Mouse (Mus musculus): ENCODE results near the gene Med21. TPM values are rescaled to one million over a fixed set of nuclear protein-coding genes. Genes with fewer than 3 reads are reported as not detected.

The Med21 gene
- polyA plus RNA-seq, 1 experiment from 2014 or later: 117 TPM

DNA sequence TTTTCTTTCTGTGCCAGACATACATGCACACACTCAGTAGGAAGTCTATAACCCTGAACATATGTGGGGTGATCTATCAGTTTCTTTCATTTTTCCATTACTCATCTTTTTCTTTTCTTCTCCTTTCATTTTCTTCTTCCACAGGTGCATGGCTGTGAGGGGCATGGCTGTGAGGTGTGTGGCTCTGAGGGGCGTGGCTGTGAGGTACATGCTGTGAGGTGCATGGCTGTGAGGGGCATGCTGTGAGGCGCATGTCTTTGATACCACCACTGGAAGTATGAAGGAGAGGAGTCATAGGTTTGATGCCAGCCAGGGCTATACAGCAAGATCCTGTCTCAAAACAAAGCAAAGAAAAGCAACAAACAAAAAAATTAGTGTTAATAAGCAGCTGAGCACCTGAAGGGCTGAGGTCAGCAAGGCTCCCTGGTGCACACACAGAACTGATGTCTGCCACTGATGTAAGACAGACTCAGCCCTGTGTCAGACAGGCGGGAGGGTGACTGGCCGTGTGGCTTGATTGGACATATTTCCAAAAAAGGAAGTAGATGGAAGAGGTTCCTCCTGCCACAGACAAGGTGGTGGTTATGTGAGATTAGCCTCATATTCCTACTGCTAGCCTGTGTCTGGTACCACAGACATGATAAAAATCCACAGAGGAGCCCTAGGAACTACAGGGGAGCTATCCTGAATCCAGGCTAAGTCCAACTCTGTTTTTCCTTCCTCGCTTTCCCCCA lies 44.3 kb downstream of the Med21 start:
- Histone ChIP-seq H3K4me3 (ENCODE audit: low read length) (no peak overlapping the region), H3K4me2 (ENCODE audit: low read length) (no peak overlapping the region), H3K27me3 (replicated peaks; ENCODE audit: control insufficient read depth, insufficient read depth, low read length) (no peaks in the 10 kb centered on the region), H3K9me3 (ENCODE audit: control insufficient read depth, low read length) (no peaks in the 10 kb centered on the region), H3K36me3 (ENCODE audit: control insufficient read depth, insufficient read depth, low read length) (no peaks in the 10 kb centered on the region), H3K9ac (ENCODE audit: low read depth, low read length) (no peak overlapping the region), H3K4me1 (ENCODE audit: control insufficient read depth, insufficient read depth, low read depth, low read length) (no peaks in the 10 kb centered on the region), H3K27ac (ENCODE audit: low read depth, low read length) (no peak overlapping the region)
- no peak for ATAC-seq
- WGBS: 80% methylated on average over 5 of the region's 5 CpGs

DNA sequence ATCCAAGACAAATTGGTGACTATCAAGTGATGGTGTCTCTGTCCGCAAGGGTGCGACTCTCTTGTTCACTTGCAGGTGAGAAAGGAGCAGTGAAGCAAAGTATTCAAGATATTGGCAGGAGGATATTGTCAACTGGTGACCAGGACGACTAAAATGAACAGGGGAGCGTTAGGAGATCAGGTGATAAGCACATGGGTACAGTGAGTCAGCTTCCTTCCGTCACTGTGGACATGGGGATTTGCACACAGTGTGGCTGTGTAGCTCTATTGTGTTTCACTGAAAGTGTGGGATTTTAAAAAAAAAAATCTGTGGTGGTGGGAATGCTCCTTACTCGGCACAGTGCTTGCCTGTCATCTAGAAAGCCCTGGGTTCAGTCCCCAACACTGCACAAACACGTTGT lies 45.7 kb downstream of the Med21 start:
- Histone ChIP-seq H3K36me3 (ENCODE audit: control insufficient read depth, insufficient read depth, low read length) (no peaks in the 10 kb centered on the region), H3K4me3 (ENCODE audit: low read length) (no peak overlapping the region), H3K4me2 (ENCODE audit: low read length) (no peak overlapping the region), H3K9ac (ENCODE audit: low read depth, low read length) (no peak overlapping the region), H3K27ac (ENCODE audit: low read depth, low read length) (no peak overlapping the region), H3K9me3 (ENCODE audit: control insufficient read depth, low read length) (no peaks in the 10 kb centered on the region), H3K4me1 (ENCODE audit: control insufficient read depth, insufficient read depth, low read depth, low read length) (no peaks in the 10 kb centered on the region), H3K27me3 (replicated peaks; ENCODE audit: control insufficient read depth, insufficient read depth, low read length) (no peaks in the 10 kb centered on the region)
- WGBS: 85% methylated on average over 7 of the region's 7 CpGs
- no peak for ATAC-seq

DNA sequence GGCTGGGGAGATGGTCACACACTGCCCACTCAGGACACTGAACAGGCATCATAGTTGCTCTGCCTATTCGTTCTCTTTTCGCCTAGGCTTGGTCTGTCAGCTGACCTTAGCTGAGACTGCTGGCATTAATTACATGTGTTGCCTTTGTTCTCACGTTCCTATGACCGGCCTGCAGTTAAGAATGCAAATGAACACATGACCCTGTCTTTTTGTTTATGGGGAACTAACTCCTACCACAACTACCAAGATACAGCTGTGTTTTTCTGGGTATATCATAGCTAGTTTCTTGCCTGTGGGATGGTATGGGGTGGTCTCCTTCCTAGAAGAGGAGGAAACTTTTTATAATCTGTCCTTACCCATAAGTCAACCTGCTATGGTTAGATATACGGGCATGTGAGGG lies 46.5 kb downstream of the Med21 start:
- H3K4me1 ChIP-seq (ENCODE audit: control insufficient read depth, insufficient read depth, low read depth, low read length): no peaks in the 10 kb centered on the region
- no peak overlapping the region for H3K27ac ChIP-seq (ENCODE audit: low read depth, low read length)
- no peak overlapping the region for H3K4me3 ChIP-seq (ENCODE audit: low read length)
- H3K4me2 ChIP-seq (ENCODE audit: low read length): no peak overlapping the region
- H3K9ac ChIP-seq (ENCODE audit: low read depth, low read length): no peak overlapping the region
- no peaks in the 10 kb centered on the region for H3K27me3 ChIP-seq (replicated peaks; ENCODE audit: control insufficient read depth, insufficient read depth, low read length)
- 80% methylated on average over 5 of the region's 5 CpGs for WGBS
- ATAC-seq: no peak
- no peaks in the 10 kb centered on the region for H3K36me3 ChIP-seq (ENCODE audit: control insufficient read depth, insufficient read depth, low read length)
- no peaks in the 10 kb centered on the region for H3K9me3 ChIP-seq (ENCODE audit: control insufficient read depth, low read length)

DNA sequence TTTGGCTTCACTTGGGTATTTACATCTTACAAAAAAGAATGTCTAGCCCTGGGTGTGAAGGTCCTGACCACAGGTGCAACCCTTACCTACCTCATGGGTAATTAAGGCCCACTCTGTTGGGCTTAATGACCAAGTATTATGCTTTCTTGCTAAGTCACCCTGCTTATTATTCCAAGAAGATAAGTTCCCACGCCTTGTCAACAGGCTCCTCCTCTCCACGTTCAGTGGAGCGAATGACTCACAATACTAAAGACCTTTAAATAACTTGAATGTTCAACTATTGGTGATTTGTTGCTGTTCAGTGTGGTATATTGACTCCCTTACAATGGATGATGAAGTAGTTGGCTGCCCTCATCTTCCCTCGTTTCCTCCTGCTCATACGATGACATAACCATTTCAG lies 55.4 kb downstream of the Med21 start:
- Histone ChIP-seq H3K4me1 (ENCODE audit: control insufficient read depth, insufficient read depth, low read depth, low read length) (no peaks in the 10 kb centered on the region), H3K4me2 (ENCODE audit: low read length) (no peak overlapping the region), H3K9ac (ENCODE audit: low read depth, low read length) (no peak overlapping the region), H3K36me3 (ENCODE audit: control insufficient read depth, insufficient read depth, low read length) (no peaks in the 10 kb centered on the region), H3K27me3 (replicated peaks; ENCODE audit: control insufficient read depth, insufficient read depth, low read length) (no peaks in the 10 kb centered on the region), H3K27ac (ENCODE audit: low read depth, low read length) (no peak overlapping the region), H3K9me3 (ENCODE audit: control insufficient read depth, low read length) (no peaks in the 10 kb centered on the region), H3K4me3 (ENCODE audit: low read length) (no peak overlapping the region)
- ATAC-seq: no peak
- 55% methylated on average over 5 of the region's 5 CpGs for WGBS

DNA sequence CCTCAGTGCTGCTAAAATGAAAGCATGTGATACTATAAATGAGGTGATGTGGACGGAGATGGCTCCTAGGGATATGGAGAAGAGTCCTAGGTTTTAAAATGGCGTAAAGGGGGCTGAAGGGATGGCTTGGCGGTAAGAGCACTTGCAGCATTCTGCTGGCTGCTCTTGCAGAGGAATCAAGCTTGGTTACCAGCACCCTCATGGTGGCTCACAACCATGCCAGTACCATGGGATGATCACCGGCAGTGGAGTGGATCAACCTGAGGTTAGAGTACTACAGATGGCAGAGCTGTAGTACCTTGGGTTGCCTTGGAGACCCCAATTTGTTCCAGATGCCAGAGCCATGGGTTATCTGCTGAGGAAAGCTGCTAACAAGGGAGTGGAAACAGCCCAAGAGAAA lies 56.0 kb downstream of the Med21 start:
- H3K9ac ChIP-seq (ENCODE audit: low read depth, low read length): no peak overlapping the region
- H3K9me3 ChIP-seq (ENCODE audit: control insufficient read depth, low read length): no peaks in the 10 kb centered on the region
- WGBS: 90% methylated on average over 4 of the region's 4 CpGs
- no peak overlapping the region for H3K4me3 ChIP-seq (ENCODE audit: low read length)
- H3K27me3 ChIP-seq (replicated peaks; ENCODE audit: control insufficient read depth, insufficient read depth, low read length): no peaks in the 10 kb centered on the region
- H3K4me1 ChIP-seq (ENCODE audit: control insufficient read depth, insufficient read depth, low read depth, low read length): no peaks in the 10 kb centered on the region
- H3K4me2 ChIP-seq (ENCODE audit: low read length): no peak overlapping the region
- H3K27ac ChIP-seq (ENCODE audit: low read depth, low read length): no peak overlapping the region
- no peak for ATAC-seq
- no peaks in the 10 kb centered on the region for H3K36me3 ChIP-seq (ENCODE audit: control insufficient read depth, insufficient read depth, low read length)

Other genes starting within 250 kb of the Med21 start
- 9.1 and 9.6 TPM in 2 replicates for gene Itpr2, start 140.3 kb upstream of the Med21 start, polyA plus RNA-seq (2015; fragmentation: Nextera tagmentation; extraction: Ambion mirVana)
- gene Fgfr1op2, start 65.3 kb upstream of the Med21 start, polyA plus RNA-seq (2015; fragmentation: Nextera tagmentation; extraction: Ambion mirVana): 38.0 and 41.5 TPM in 2 replicates
- gene Ints13, start 64.7 kb upstream of the Med21 start, polyA plus RNA-seq (2015; fragmentation: Nextera tagmentation; extraction: Ambion mirVana): 41.1 and 47.5 TPM in 2 replicates
- 33.4 and 35.5 TPM in 2 replicates for gene Tm7sf3, start 277 bp downstream of the Med21 start, polyA plus RNA-seq (2015; fragmentation: Nextera tagmentation; extraction: Ambion mirVana)
- 13.9 and 15.0 TPM in 2 replicates for gene Stk38l, start 82.4 kb downstream of the Med21 start, polyA plus RNA-seq (2015; fragmentation: Nextera tagmentation; extraction: Ambion mirVana)
- gene Arntl2, start 153.5 kb downstream of the Med21 start, polyA plus RNA-seq (2015; fragmentation: Nextera tagmentation; extraction: Ambion mirVana): 3.3 and 4.6 TPM in 2 replicates
- gene Smco2, start 207.6 kb downstream of the Med21 start, polyA plus RNA-seq (2015; fragmentation: Nextera tagmentation; extraction: Ambion mirVana): not detected in 2 replicates
- gene Ppfibp1, start 245.9 kb downstream of the Med21 start, polyA plus RNA-seq (2015; fragmentation: Nextera tagmentation; extraction: Ambion mirVana): 14.6 and 15.9 TPM in 2 replicates